Mouse (Mus musculus) stomach, postnatal 0 days (tissue): Measurements from ENCODE around the gene Ice1.

ENCODE experiments used
- CTCF ChIP-seq: IDR thresholded peaks from 2 replicates; pipeline ENCODE4 v1.5.1; 2016; ENCODE audit warnings: antibody characterized with exemption, low read depth, mild to moderate bottlenecking, moderate library complexity
- EP300 ChIP-seq: optimal IDR thresholded peaks from 2 replicates; pipeline ENCODE3; 2016; ENCODE audit warnings: antibody characterized with exemption

DNA sequence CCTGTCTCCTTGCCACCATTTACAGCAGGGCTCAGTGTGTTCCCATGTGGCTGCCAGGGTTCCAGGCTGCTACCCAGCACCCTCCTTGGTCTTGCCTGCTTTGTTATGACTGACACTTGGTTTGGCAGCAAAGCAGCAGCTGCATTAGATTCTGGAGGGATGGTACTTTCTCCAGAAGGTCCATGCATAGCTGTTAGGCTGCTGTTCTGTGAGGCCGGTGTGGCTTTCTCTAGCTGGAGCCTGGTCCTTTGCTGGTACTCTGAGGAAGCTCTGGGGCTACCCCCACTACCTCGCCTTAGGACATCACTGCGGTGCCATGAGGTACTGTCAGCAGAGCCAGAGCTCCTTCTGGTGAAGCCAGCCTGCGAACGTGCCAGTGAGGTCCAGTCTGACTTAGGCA is 32.1 kb downstream of the Ice1 start:
- no peak for TF ChIP-seq CTCF
- TF ChIP-seq EP300: no peak
